Mouse (Mus musculus): ENCODE data around the gene Prkg2. TPM values are rescaled to one million over a fixed set of nuclear protein-coding genes. Genes with fewer than 3 reads are reported as not detected.

Gene Prkg2
- polyA plus RNA-seq, 1 experiment from 2014 or later, result 0.31 TPM

GRCm38 (mm10) chr5:98902339-98902738, 134.8 kb downstream of the Prkg2 start:
- ATAC-seq (ENCODE audit: low read depth), result no peak
- no peaks in the 10 kb centered on the region for H3K36me3 ChIP-seq (ENCODE audit: control insufficient read depth, insufficient read depth)
- 48% methylated on average over 4 of the region's 4 CpGs for WGBS (ENCODE audit: insufficient replicate concordance)
- no peak overlapping the region for H3K9ac ChIP-seq (ENCODE audit: low read depth, low read length)
- H3K9me3 ChIP-seq (replicated peaks; ENCODE audit: control insufficient read depth, low read length), result no peaks in the 10 kb centered on the region
- H3K27me3 ChIP-seq (ENCODE audit: control insufficient read depth, insufficient read depth, low read depth, low read length), result no peaks in the 10 kb centered on the region
- H3K4me1 ChIP-seq (ENCODE audit: control insufficient read depth, low read depth, low read length), result no peaks in the 10 kb centered on the region
- H3K27ac ChIP-seq (ENCODE audit: low read length), result no peak overlapping the region
- no peak overlapping the region for H3K4me3 ChIP-seq (ENCODE audit: low read depth, low read length)
- H3K4me2 ChIP-seq (ENCODE audit: low read depth, low read length), result no peak overlapping the region

- H3K27ac ChIP-seq (ENCODE audit: low read length), result no peak overlapping the region
- H3K27me3 ChIP-seq (ENCODE audit: control insufficient read depth, insufficient read depth, low read depth, low read length), result no peaks in the 10 kb centered on the region
- H3K4me1 ChIP-seq (ENCODE audit: control insufficient read depth, low read depth, low read length), result no peaks in the 10 kb centered on the region
- no peaks in the 10 kb centered on the region for H3K36me3 ChIP-seq (ENCODE audit: control insufficient read depth, insufficient read depth)
- no peak for ATAC-seq (ENCODE audit: low read depth)
- WGBS (ENCODE audit: insufficient replicate concordance), result 59% methylated on average over 5 of the region's 5 CpGs
- no peaks in the 10 kb centered on the region for H3K9me3 ChIP-seq (replicated peaks; ENCODE audit: control insufficient read depth, low read length)
- no peak overlapping the region for H3K4me2 ChIP-seq (ENCODE audit: low read depth, low read length)
- H3K4me3 ChIP-seq (ENCODE audit: low read depth, low read length), result no peak overlapping the region
- no peak overlapping the region for H3K9ac ChIP-seq (ENCODE audit: low read depth, low read length)
These were observed 136.2 kb downstream of the Prkg2 start for GRCm38 (mm10) chr5:98900926-98901325.

GRCm38 (mm10) chr5:98897946-98898345, 139.2 kb downstream of the Prkg2 start:
- Histone ChIP-seq H3K27me3 (ENCODE audit: control insufficient read depth, insufficient read depth, low read depth, low read length) (no peaks in the 10 kb centered on the region), H3K9ac (ENCODE audit: low read depth, low read length) (no peak overlapping the region), H3K4me3 (ENCODE audit: low read depth, low read length) (no peak overlapping the region), H3K27ac (ENCODE audit: low read length) (no peak overlapping the region), H3K4me2 (ENCODE audit: low read depth, low read length) (no peak overlapping the region), H3K36me3 (ENCODE audit: control insufficient read depth, insufficient read depth) (no peaks in the 10 kb centered on the region), H3K4me1 (ENCODE audit: control insufficient read depth, low read depth, low read length) (no peaks in the 10 kb centered on the region), H3K9me3 (replicated peaks; ENCODE audit: control insufficient read depth, low read length) (no peaks in the 10 kb centered on the region)
- no peak for ATAC-seq (ENCODE audit: low read depth)

GRCm38 (mm10) chr5:98894281-98894680, 142.9 kb downstream of the Prkg2 start:
- Histone ChIP-seq H3K9ac (ENCODE audit: low read depth, low read length) (no peak overlapping the region), H3K4me1 (ENCODE audit: control insufficient read depth, low read depth, low read length) (no peaks in the 10 kb centered on the region), H3K9me3 (replicated peaks; ENCODE audit: control insufficient read depth, low read length) (no peaks in the 10 kb centered on the region), H3K36me3 (ENCODE audit: control insufficient read depth, insufficient read depth) (no peaks in the 10 kb centered on the region), H3K27ac (ENCODE audit: low read length) (no peak overlapping the region), H3K27me3 (ENCODE audit: control insufficient read depth, insufficient read depth, low read depth, low read length) (no peaks in the 10 kb centered on the region), H3K4me2 (ENCODE audit: low read depth, low read length) (no peak overlapping the region), H3K4me3 (ENCODE audit: low read depth, low read length) (no peak overlapping the region)
- no peak for ATAC-seq (ENCODE audit: low read depth)
- WGBS (ENCODE audit: insufficient replicate concordance), result 61% methylated on average over 3 of the region's 3 CpGs

- H3K4me2 ChIP-seq (ENCODE audit: low read depth, low read length), result no peak overlapping the region
- H3K4me3 ChIP-seq (ENCODE audit: low read depth, low read length), result no peak overlapping the region
- no peaks in the 10 kb centered on the region for H3K9me3 ChIP-seq (replicated peaks; ENCODE audit: control insufficient read depth, low read length)
- no peaks in the 10 kb centered on the region for H3K36me3 ChIP-seq (ENCODE audit: control insufficient read depth, insufficient read depth)
- H3K9ac ChIP-seq (ENCODE audit: low read depth, low read length), result no peak overlapping the region
- no peaks in the 10 kb centered on the region for H3K4me1 ChIP-seq (ENCODE audit: control insufficient read depth, low read depth, low read length)
- WGBS (ENCODE audit: insufficient replicate concordance), result 45% methylated on average over 2 of the region's 2 CpGs
- no peaks in the 10 kb centered on the region for H3K27me3 ChIP-seq (ENCODE audit: control insufficient read depth, insufficient read depth, low read depth, low read length)
- H3K27ac ChIP-seq (ENCODE audit: low read length), result no peak overlapping the region
- ATAC-seq (ENCODE audit: low read depth), result no peak
These were observed 146.6 kb downstream of the Prkg2 start for GRCm38 (mm10) chr5:98890544-98891050.

GRCm38 (mm10) chr5:98882096-98882495, 155.1 kb downstream of the Prkg2 start:
- Histone ChIP-seq H3K9me3 (replicated peaks; ENCODE audit: control insufficient read depth, low read length) (no peaks in the 10 kb centered on the region), H3K4me2 (ENCODE audit: low read depth, low read length) (no peak overlapping the region), H3K4me1 (ENCODE audit: control insufficient read depth, low read depth, low read length) (no peaks in the 10 kb centered on the region), H3K27me3 (ENCODE audit: control insufficient read depth, insufficient read depth, low read depth, low read length) (no peaks in the 10 kb centered on the region), H3K27ac (ENCODE audit: low read length) (no peak overlapping the region), H3K36me3 (ENCODE audit: control insufficient read depth, insufficient read depth) (no peaks in the 10 kb centered on the region), H3K4me3 (ENCODE audit: low read depth, low read length) (no peak overlapping the region), H3K9ac (ENCODE audit: low read depth, low read length) (no peak overlapping the region)
- 38% methylated on average over 3 of the region's 3 CpGs for WGBS (ENCODE audit: insufficient replicate concordance)
- no peak for ATAC-seq (ENCODE audit: low read depth)

Other genes starting within 250 kb of the Prkg2 start
- 0.06 and 0.07 TPM in 2 replicates for gene Bmp3, start 182.9 kb downstream of the Prkg2 start, polyA plus RNA-seq (2015; fragmentation: Nextera tagmentation; extraction: Ambion mirVana)

All from liver, embryonic 16.5 days (tissue).